Mouse (Mus musculus) E14TG2a.4 (cell line): Measurements from ENCODE around the gene Hfe2.

Source experiments
- H3K27me3 ChIP-seq: 2 replicates; pipeline ENCODE4 v1.6.1; 2014; ENCODE audit warnings: low read length, control low read depth; ENCODE audit not compliant: insufficient read depth
- H3K36me3 ChIP-seq: 2 replicates; pipeline ENCODE4 v1.6.1; 2014; ENCODE audit warnings: low read length, control low read depth; ENCODE audit not compliant: insufficient read depth
- H3K4me1 ChIP-seq: replicated peaks from 2 replicates; pipeline ENCODE4 v1.6.1; 2014; ENCODE audit warnings: low read depth, low read length, control low read depth
- H3K4me3 ChIP-seq: replicated peaks from 2 replicates; pipeline ENCODE4 v1.5.1; 2014; ENCODE audit warnings: mild to moderate bottlenecking, low read length
- H3K9me3 ChIP-seq: 2 replicates; pipeline ENCODE4 v1.6.1; 2014; ENCODE audit warnings: low read length, control low read depth
- CTCF ChIP-seq: conservative IDR thresholded peaks from 2 replicates; pipeline ENCODE4 v1.5.1; 2014; ENCODE audit warnings: low read length
- NANOG ChIP-seq: IDR thresholded peaks from 2 replicates; pipeline ENCODE4 v1.6.1; 2014; ENCODE audit warnings: borderline replicate concordance, low read length, mixed read lengths
- POU5F1 ChIP-seq: IDR thresholded peaks from 2 replicates; pipeline ENCODE4 v1.6.1; 2014; ENCODE audit warnings: low read length, borderline replicate concordance

The Hfe2 gene

GRCm38 (mm10) chr3:96520171-96520570, 4.8 kb upstream of the Hfe2 start:
- Histone ChIP-seq H3K4me3 (peak overlapping the region; percentile 72), H3K27me3 (peaks cover 6% of the 10 kb centered on the region; the same call in 1 of the 2 replicates), H3K36me3 (no peaks in the 10 kb centered on the region), H3K9me3 (no peaks in the 10 kb centered on the region), H3K4me1 (peaks cover 19% of the 10 kb centered on the region)
- no peak for TF ChIP-seq POU5F1
- TF ChIP-seq NANOG = no peak
- no peak for TF ChIP-seq CTCF

GRCm38 (mm10) chr3:96522149-96522548, 2.8 kb upstream of the Hfe2 start:
- no peak overlapping the region for H3K4me3 ChIP-seq
- H3K4me1 ChIP-seq = peaks cover 27% of the 10 kb centered on the region
- H3K9me3 ChIP-seq = no peaks in the 10 kb centered on the region
- TF ChIP-seq POU5F1 = no peak
- peak; percentile 65 for TF ChIP-seq CTCF
- H3K36me3 ChIP-seq = no peaks in the 10 kb centered on the region
- H3K27me3 ChIP-seq = peaks cover 25% of the 10 kb centered on the region

- Histone ChIP-seq H3K36me3 (no peaks in the 10 kb centered on the region), H3K9me3 (no peaks in the 10 kb centered on the region), H3K4me1 (peaks cover 43% of the 10 kb centered on the region), H3K4me3 (no peak overlapping the region), H3K27me3 (peaks cover 45% of the 10 kb centered on the region)
- no peak for TF ChIP-seq POU5F1
- TF ChIP-seq NANOG = no peak
- TF ChIP-seq CTCF = no peak
Observed at GRCm38 (mm10) chr3:96524028-96524810, 753 bp upstream of the Hfe2 start.

- Histone ChIP-seq H3K4me3 (peak overlapping the region; percentile 80; the same call in 1 of the 2 replicates), H3K36me3 (no peaks in the 10 kb centered on the region), H3K27me3 (peaks cover 51% of the 10 kb centered on the region), H3K4me1 (peaks cover 26% of the 10 kb centered on the region), H3K9me3 (no peaks in the 10 kb centered on the region)
- TF ChIP-seq NANOG = no peak
- TF ChIP-seq CTCF = no peak
- no peak for TF ChIP-seq POU5F1
Observed at GRCm38 (mm10) chr3:96526013-96526762, 1.2 kb downstream of the Hfe2 start.

GRCm38 (mm10) chr3:96526864-96527542, 2.0 kb downstream of the Hfe2 start:
- TF ChIP-seq CTCF (no peak), NANOG (no peak), POU5F1 (no peak)
- Histone ChIP-seq H3K9me3 (no peaks in the 10 kb centered on the region), H3K4me1 (peaks cover 26% of the 10 kb centered on the region), H3K36me3 (no peaks in the 10 kb centered on the region), H3K4me3 (peak overlapping the region; percentile 80), H3K27me3 (peaks cover 51% of the 10 kb centered on the region)

GRCm38 (mm10) chr3:96528506-96528905, 3.5 kb downstream of the Hfe2 start:
- Histone ChIP-seq H3K27me3 (peaks cover 51% of the 10 kb centered on the region), H3K4me3 (peak overlapping the region; percentile 80), H3K4me1 (peaks cover 25% of the 10 kb centered on the region), H3K9me3 (no peaks in the 10 kb centered on the region), H3K36me3 (no peaks in the 10 kb centered on the region)
- TF ChIP-seq NANOG (no peak), CTCF (no peak), POU5F1 (no peak)

- no peak for TF ChIP-seq CTCF
- H3K9me3 ChIP-seq = no peaks in the 10 kb centered on the region
- H3K27me3 ChIP-seq = peaks cover 30% of the 10 kb centered on the region
- peaks cover 15% of the 10 kb centered on the region for H3K4me1 ChIP-seq
- no peaks in the 10 kb centered on the region for H3K36me3 ChIP-seq
- H3K4me3 ChIP-seq = no peak overlapping the region
Observed at GRCm38 (mm10) chr3:96532050-96532449, 7.1 kb downstream of the Hfe2 start.

- Histone ChIP-seq H3K27me3 (peaks cover 8% of the 10 kb centered on the region; the same call in 1 of the 2 replicates), H3K36me3 (no peaks in the 10 kb centered on the region), H3K9me3 (no peaks in the 10 kb centered on the region), H3K4me1 (no peaks in the 10 kb centered on the region), H3K4me3 (no peak overlapping the region)
- TF ChIP-seq POU5F1 = no peak
- TF ChIP-seq CTCF = peak; percentile 37
Observed at GRCm38 (mm10) chr3:96534300-96534699, 9.3 kb downstream of the Hfe2 start.
